In the genomic region with DNA sequence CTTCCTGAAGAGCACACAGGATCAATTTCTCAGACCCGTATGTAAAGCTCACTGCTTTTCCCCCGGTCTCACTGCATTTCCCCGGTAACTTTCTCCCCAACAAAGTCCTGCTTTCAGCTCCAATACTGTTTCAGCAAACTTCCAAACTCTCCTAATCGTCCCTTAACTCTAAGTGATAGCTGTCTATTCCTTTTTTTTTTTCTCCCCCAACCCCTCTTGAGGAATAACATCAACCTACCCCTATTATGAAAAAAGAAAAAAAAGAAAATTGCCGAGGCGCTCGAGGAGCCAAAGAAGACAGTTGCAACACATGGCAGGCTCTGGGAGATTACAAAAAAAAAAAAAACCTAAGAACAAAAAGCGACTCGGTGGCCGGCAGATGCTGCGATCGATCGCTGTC, we compare ENCODE assay signal across 8 mouse cellular contexts. TPM values are rescaled to one million over a fixed set of nuclear protein-coding genes. Genes with fewer than 3 reads are reported as not detected.
DNase-seq lines count a peak whose midpoint lies in the region; ATAC-seq and TF ChIP-seq lines count a peak whose summit lies in the region.

No protein-coding gene starts in this region.

- no peak for TF ChIP-seq CTCF in embryonic fibroblast, embryonic 13.5 days (IDR thresholded peaks at IDR 0.05; ENCODE audit: borderline replicate concordance, insufficient read depth, low read length)

- H3K4me1 ChIP-seq in erythroblast, embryonic 14.5 days (ENCODE audit: control insufficient read depth), result peaks cover 22% of the 10 kb centered on the region
- peaks cover 3% of the 10 kb centered on the region; the same call in 1 of the 2 replicates for H3K4me1 ChIP-seq in embryonic fibroblast, embryonic 13.5 days (ENCODE audit: control insufficient read depth, insufficient read depth, low read length)
- peaks cover 27% of the 10 kb centered on the region for H3K4me1 ChIP-seq in liver, embryonic 13.5 days (replicated peaks)

- peaks cover 21% of the 10 kb centered on the region for H3K36me3 ChIP-seq in erythroblast, embryonic 14.5 days (ENCODE audit: control insufficient read depth)
- H3K36me3 ChIP-seq in liver, embryonic 13.5 days, result peaks cover 14% of the 10 kb centered on the region

- DNase-seq in 3T3-L1 (ENCODE audit: low read depth, low spot score) (peak; percentile 25), adipocyte (ENCODE audit: low spot score) (no peak)
- no peak for DNase-seq in liver, embryonic 13.5 days
- DNase-seq in ovary, postnatal 36 days (ENCODE audit: low spot score), result no peak
- no peak for DNase-seq in layer of hippocampus, adult 18-20 months (ENCODE audit: low spot score in 2 of 2)

- H3K9me3 ChIP-seq in erythroblast, embryonic 14.5 days (ENCODE audit: control insufficient read depth, low read length), result no peaks in the 10 kb centered on the region
- H3K9me3 ChIP-seq in liver, embryonic 13.5 days (replicated peaks), result no peaks in the 10 kb centered on the region

- H3K27ac ChIP-seq in embryonic fibroblast, embryonic 13.5 days (ENCODE audit: insufficient read depth, low read length), result no peak overlapping the region
- peak overlapping the region; percentile 95 for H3K27ac ChIP-seq in liver, embryonic 13.5 days

- H3K27me3 ChIP-seq in erythroblast, embryonic 14.5 days (ENCODE audit: control insufficient read depth), result peaks cover 2% of the 10 kb centered on the region
- no peaks in the 10 kb centered on the region for H3K27me3 ChIP-seq in liver, embryonic 13.5 days

- H3K4me2 ChIP-seq in liver, embryonic 13.5 days, result peak overlapping the region; percentile 90

- peak overlapping the region; percentile 89 for H3K4me3 ChIP-seq in erythroblast, embryonic 14.5 days (replicated peaks)
- H3K4me3 ChIP-seq in embryonic fibroblast, embryonic 13.5 days (ENCODE audit: insufficient read depth, low read length), result peak overlapping the region; percentile 99
- H3K4me3 ChIP-seq in liver, embryonic 13.5 days (replicated peaks), result peak overlapping the region; percentile 90

- no peak for ATAC-seq in erythroblast, adult 5-6 weeks (replicated peaks; ENCODE audit: low FRiP score, poor library complexity, severe bottlenecking)
- no peak for ATAC-seq in liver, embryonic 13.5 days (ENCODE audit: low read depth)

- WGBS in liver, embryonic 13.5 days (ENCODE audit: insufficient replicate concordance), result under 1% methylated on average over 13 of the region's 13 CpGs

- peak overlapping the region; percentile 94 for H3K9ac ChIP-seq in liver, embryonic 13.5 days

- TF ChIP-seq POLR2A in embryonic fibroblast, embryonic 13.5 days (IDR thresholded peaks at IDR 0.05; ENCODE audit: low read depth, low read length), result no peak

RNA-seq across cellular contexts. Expression of a gene that starts 1.0 kb away (rescaled TPM):
- 0.26 and 0.41 TPM in 2 replicates for polyA plus RNA-seq in erythroblast, embryonic 14.5 days (2012)
- 16.3 and 26.1 TPM in 2 replicates for total RNA-seq in erythroblast, adult 5-6 weeks (2015; ENCODE audit: low replicate concordance)
- total RNA-seq in erythroblast, adult 5-6 weeks (2017; ENCODE audit: low replicate concordance), result 13.4 and 18.9 TPM in 2 replicates
- 72.1 and 74.3 TPM in 2 replicates for polyA plus RNA-seq in embryonic fibroblast, embryonic 13.5 days (2011; ENCODE audit: insufficient read length, low read depth, missing spikeins)
- polyA plus RNA-seq in liver, embryonic 13.5 days (2015; fragmentation: Nextera tagmentation; extraction: Ambion mirVana), result 14.7 and 19.0 TPM in 2 replicates
- total RNA-seq in layer of hippocampus, adult 18-20 months (2021), result 10 to 100 TPM; 77.4 to 77.8 TPM

RNA-seq across cellular contexts. Expression of a gene that starts 14.4 kb away (rescaled TPM):
- polyA plus RNA-seq in erythroblast, embryonic 14.5 days (2012), result 6.1 and 9.4 TPM in 2 replicates
- total RNA-seq in erythroblast, adult 5-6 weeks (2015; ENCODE audit: low replicate concordance), result 30.9 and 35.5 TPM in 2 replicates
- 4.3 and 9.2 TPM in 2 replicates for total RNA-seq in erythroblast, adult 5-6 weeks (2017; ENCODE audit: low replicate concordance)
- polyA plus RNA-seq in embryonic fibroblast, embryonic 13.5 days (2011; ENCODE audit: insufficient read length, low read depth, missing spikeins), result 64.8 and 71.2 TPM in 2 replicates
- 72.3 and 82.8 TPM in 2 replicates for polyA plus RNA-seq in liver, embryonic 13.5 days (2015; fragmentation: Nextera tagmentation; extraction: Ambion mirVana)
- total RNA-seq in layer of hippocampus, adult 18-20 months (2021), result 100 to 1,000 TPM; 114 to 120 TPM

Comparison
In these comparisons a context has a peak if more than half of its experiments do, and no peak if none do; other contexts are left out.
1. RNA of a gene that starts 1.0 kb away (polyA plus RNA-seq): 72.1 to 74.3 TPM in embryonic fibroblast, embryonic 13.5 days and 14.7 to 19.0 TPM in liver, embryonic 13.5 days; 0.26 to 0.41 TPM in erythroblast, embryonic 14.5 days; every median in the first group is over 10 times any median in the second.
2. Peak in every context shown above with its lines, with median percentiles within 50 percentile points of each other: H3K4me3 ChIP-seq.